Comparison of ENCODE assay signal across 8 mouse cellular contexts in the genomic region with DNA sequence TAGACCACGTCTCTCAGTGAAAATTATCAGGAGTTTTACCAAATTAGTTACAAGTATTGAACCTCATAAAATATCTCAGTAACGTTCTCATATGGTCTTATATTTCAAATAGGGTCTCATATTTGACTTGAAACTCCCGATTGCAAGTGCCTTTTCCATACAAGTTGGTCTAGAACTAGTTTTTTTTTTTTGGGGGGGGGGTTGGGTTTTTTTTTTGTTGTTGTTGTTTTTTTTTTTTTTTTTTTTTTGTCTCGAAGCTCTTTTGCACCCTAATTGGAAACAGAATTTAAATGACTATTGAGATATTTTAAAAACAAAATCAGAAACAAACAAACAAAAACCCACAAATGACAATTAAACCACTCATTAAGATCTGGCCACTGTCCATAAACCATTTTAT. TPM values are rescaled to one million over a fixed set of nuclear protein-coding genes. Genes with fewer than 3 reads are reported as not detected.
DNase-seq lines count a peak whose midpoint lies in the region; ATAC-seq lines count a peak whose summit lies in the region.

No protein-coding gene starts in this region.

- no peak overlapping the region for H3K27ac ChIP-seq in hindbrain, embryonic 10.5 days
- H3K27ac ChIP-seq in hindbrain, embryonic 11.5 days (ENCODE audit: low read depth, low read length): no peak overlapping the region
- no peak overlapping the region for H3K27ac ChIP-seq in embryonic facial prominence, embryonic 12.5 days
- H3K27ac ChIP-seq in hindbrain, embryonic 16.5 days (ENCODE audit: low read depth, low read length): no peak overlapping the region
- 0 out of 2 replicates have a peak overlapping the region, but pooled peaks have one; percentile 90 for H3K27ac ChIP-seq in midbrain, embryonic 15.5 days

- no peaks in the 10 kb centered on the region for H3K27me3 ChIP-seq in hindbrain, embryonic 10.5 days (ENCODE audit: insufficient read depth, poor library complexity, severe bottlenecking)
- H3K27me3 ChIP-seq in hindbrain, embryonic 11.5 days (ENCODE audit: control insufficient read depth, insufficient read depth, low read length): no peaks in the 10 kb centered on the region
- no peaks in the 10 kb centered on the region for H3K27me3 ChIP-seq in embryonic facial prominence, embryonic 12.5 days
- no peaks in the 10 kb centered on the region for H3K27me3 ChIP-seq in hindbrain, embryonic 16.5 days (replicated peaks; ENCODE audit: control insufficient read depth, insufficient read depth, low read length)
- H3K27me3 ChIP-seq in midbrain, embryonic 15.5 days (replicated peaks): no peaks in the 10 kb centered on the region

- no peak for ATAC-seq in hindbrain, embryonic 11.5 days (ENCODE audit: low FRiP score)
- no peak for ATAC-seq in embryonic facial prominence, embryonic 12.5 days (ENCODE audit: insufficient number of reproducible peaks, insufficient read depth, low FRiP score, low TSS enrichment)
- ATAC-seq in hindbrain, embryonic 16.5 days: no peak
- no peak for ATAC-seq in midbrain, embryonic 15.5 days (replicated peaks)

- H3K36me3 ChIP-seq in hindbrain, embryonic 10.5 days: peaks cover 52% of the 10 kb centered on the region
- H3K36me3 ChIP-seq in hindbrain, embryonic 11.5 days (ENCODE audit: control insufficient read depth, insufficient read depth, low read length): 0 out of 2 replicates have a peak, but pooled peaks cover 5% of the 10 kb centered on the region
- H3K36me3 ChIP-seq in embryonic facial prominence, embryonic 12.5 days: peaks cover 19% of the 10 kb centered on the region
- peaks cover 14% of the 10 kb centered on the region for H3K36me3 ChIP-seq in hindbrain, embryonic 16.5 days (ENCODE audit: control insufficient read depth, insufficient read depth, low read length)
- H3K36me3 ChIP-seq in midbrain, embryonic 15.5 days (replicated peaks): peaks cover 20% of the 10 kb centered on the region

- no peak overlapping the region for H3K9ac ChIP-seq in hindbrain, embryonic 11.5 days (ENCODE audit: low read depth, low read length)
- no peak overlapping the region for H3K9ac ChIP-seq in embryonic facial prominence, embryonic 12.5 days
- no peak overlapping the region for H3K9ac ChIP-seq in hindbrain, embryonic 16.5 days (ENCODE audit: low read depth, low read length)
- no peak overlapping the region for H3K9ac ChIP-seq in midbrain, embryonic 15.5 days

- peak overlapping the region; percentile 83 for H3K4me3 ChIP-seq in hindbrain, embryonic 10.5 days
- no peak overlapping the region for H3K4me3 ChIP-seq in hindbrain, embryonic 11.5 days (ENCODE audit: low read depth, low read length)
- H3K4me3 ChIP-seq in embryonic facial prominence, embryonic 12.5 days: no peak overlapping the region
- no peak overlapping the region for H3K4me3 ChIP-seq in hindbrain, embryonic 16.5 days (ENCODE audit: low read length)
- peak overlapping the region; percentile 58; the same call in 1 of the 2 replicates for H3K4me3 ChIP-seq in midbrain, embryonic 15.5 days

- H3K9me3 ChIP-seq in hindbrain, embryonic 10.5 days: no peaks in the 10 kb centered on the region
- H3K9me3 ChIP-seq in hindbrain, embryonic 11.5 days (ENCODE audit: control insufficient read depth, low read length): no peaks in the 10 kb centered on the region
- H3K9me3 ChIP-seq in embryonic facial prominence, embryonic 12.5 days: no peaks in the 10 kb centered on the region
- H3K9me3 ChIP-seq in hindbrain, embryonic 16.5 days (ENCODE audit: control insufficient read depth, low read length): no peaks in the 10 kb centered on the region
- no peaks in the 10 kb centered on the region for H3K9me3 ChIP-seq in midbrain, embryonic 15.5 days

- H3K4me1 ChIP-seq in hindbrain, embryonic 10.5 days (replicated peaks): peaks cover 16% of the 10 kb centered on the region
- H3K4me1 ChIP-seq in hindbrain, embryonic 11.5 days (replicated peaks; ENCODE audit: control insufficient read depth, insufficient read depth, low read length): no peaks in the 10 kb centered on the region
- H3K4me1 ChIP-seq in embryonic facial prominence, embryonic 12.5 days: no peaks in the 10 kb centered on the region
- peaks cover 7% of the 10 kb centered on the region; the same call in 1 of the 2 replicates for H3K4me1 ChIP-seq in hindbrain, embryonic 16.5 days (ENCODE audit: control insufficient read depth, insufficient read depth, low read depth, low read length)
- peaks cover 17% of the 10 kb centered on the region for H3K4me1 ChIP-seq in midbrain, embryonic 15.5 days

- 73% methylated on average over 4 of the region's 4 CpGs for WGBS in hindbrain, embryonic 10.5 days
- 85% methylated on average over 4 of the region's 4 CpGs for WGBS in hindbrain, embryonic 11.5 days
- 66% methylated on average over 4 of the region's 4 CpGs for WGBS in embryonic facial prominence, embryonic 12.5 days
- 74% methylated on average over 4 of the region's 4 CpGs for WGBS in hindbrain, embryonic 16.5 days
- 76% methylated on average over 4 of the region's 4 CpGs for WGBS in midbrain, embryonic 15.5 days

- DNase-seq in hindbrain, embryonic 10.5 days (ENCODE audit: low spot score): no peak
- no peak for DNase-seq in hindbrain, embryonic 11.5 days (ENCODE audit: low spot score)
- no peak for DNase-seq in adrenal gland, adult 2 months
- DNase-seq in gastrocnemius, postnatal 25 days: no peak
- DNase-seq in left cerebral cortex, adult 11 months (ENCODE audit: low spot score): no peak

- no peak overlapping the region for H3K4me2 ChIP-seq in hindbrain, embryonic 11.5 days (replicated peaks; ENCODE audit: low read depth, low read length)
- peak overlapping the region; percentile 89 for H3K4me2 ChIP-seq in embryonic facial prominence, embryonic 12.5 days (replicated peaks)
- peak overlapping the region; percentile 68 for H3K4me2 ChIP-seq in hindbrain, embryonic 16.5 days (ENCODE audit: low read length)
- H3K4me2 ChIP-seq in midbrain, embryonic 15.5 days: peak overlapping the region; percentile 90

RNA-seq across cellular contexts. Expression of gene Phospho2, which starts 1.3 kb away (rescaled TPM):
- 28.3 and 30.4 TPM in 2 replicates for polyA plus RNA-seq in hindbrain, embryonic 10.5 days (2016; fragmentation: Nextera tagmentation; extraction: Ambion mirVana)
- polyA plus RNA-seq in hindbrain, embryonic 11.5 days (2014; fragmentation: Nextera tagmentation; extraction: Ambion mirVana): 41.5 and 45.1 TPM in 2 replicates
- polyA plus RNA-seq in embryonic facial prominence, embryonic 12.5 days (2016; fragmentation: Nextera tagmentation; extraction: Ambion mirVana): 25.0 and 27.9 TPM in 2 replicates
- 32.1 and 36.5 TPM in 2 replicates for polyA plus RNA-seq in hindbrain, embryonic 16.5 days (2015; fragmentation: Nextera tagmentation; extraction: Ambion mirVana)
- polyA plus RNA-seq in midbrain, embryonic 15.5 days (2015; fragmentation: Nextera tagmentation; extraction: Ambion mirVana): 35.3 and 37.8 TPM in 2 replicates
- total RNA-seq in adrenal gland, adult 2 months (2021): 10 to 100 TPM; 22.9 to 25.3 TPM
- polyA plus RNA-seq in adrenal gland, adult 2 months (2012; rRNA removed): 147 and 150 TPM in 2 replicates
- total RNA-seq in gastrocnemius, postnatal 25 days (2021): 10 to 100 TPM; 15.1 to 17.3 TPM

RNA-seq across cellular contexts. Expression of gene Ccdc173, which starts 1.3 kb away (rescaled TPM):
- 3.0 and 4.0 TPM in 2 replicates for polyA plus RNA-seq in hindbrain, embryonic 10.5 days (2016; fragmentation: Nextera tagmentation; extraction: Ambion mirVana)
- 4.2 and 5.8 TPM in 2 replicates for polyA plus RNA-seq in hindbrain, embryonic 11.5 days (2014; fragmentation: Nextera tagmentation; extraction: Ambion mirVana)
- polyA plus RNA-seq in embryonic facial prominence, embryonic 12.5 days (2016; fragmentation: Nextera tagmentation; extraction: Ambion mirVana): 2.2 TPM in 2 replicates
- 2.4 and 2.8 TPM in 2 replicates for polyA plus RNA-seq in hindbrain, embryonic 16.5 days (2015; fragmentation: Nextera tagmentation; extraction: Ambion mirVana)
- polyA plus RNA-seq in midbrain, embryonic 15.5 days (2015; fragmentation: Nextera tagmentation; extraction: Ambion mirVana): 2.8 and 2.9 TPM in 2 replicates
- 1 to 10 TPM; 1.3 to 2.0 TPM for total RNA-seq in adrenal gland, adult 2 months (2021)
- polyA plus RNA-seq in adrenal gland, adult 2 months (2012; rRNA removed): not detected in 2 replicates
- total RNA-seq in gastrocnemius, postnatal 25 days (2021): under 1 TPM; 0.43 TPM

RNA-seq across cellular contexts. Expression of gene Klhl23, which starts 31.0 kb away (rescaled TPM):
- 23.1 and 23.2 TPM in 2 replicates for polyA plus RNA-seq in hindbrain, embryonic 10.5 days (2016; fragmentation: Nextera tagmentation; extraction: Ambion mirVana)
- 29.1 and 39.0 TPM in 2 replicates for polyA plus RNA-seq in hindbrain, embryonic 11.5 days (2014; fragmentation: Nextera tagmentation; extraction: Ambion mirVana)
- 35.4 and 36.1 TPM in 2 replicates for polyA plus RNA-seq in embryonic facial prominence, embryonic 12.5 days (2016; fragmentation: Nextera tagmentation; extraction: Ambion mirVana)
- polyA plus RNA-seq in hindbrain, embryonic 16.5 days (2015; fragmentation: Nextera tagmentation; extraction: Ambion mirVana): 96.3 and 98.2 TPM in 2 replicates
- polyA plus RNA-seq in midbrain, embryonic 15.5 days (2015; fragmentation: Nextera tagmentation; extraction: Ambion mirVana): 88.0 and 94.6 TPM in 2 replicates
- total RNA-seq in adrenal gland, adult 2 months (2021): 10 to 100 TPM in 1 of 2 experiments, 1 to 10 TPM in 1; 5.3 to 14.1 TPM
- 1.3 and 1.7 TPM in 2 replicates for polyA plus RNA-seq in adrenal gland, adult 2 months (2012; rRNA removed)
- total RNA-seq in gastrocnemius, postnatal 25 days (2021): 10 to 100 TPM; 14.1 to 19.0 TPM

Comparison
In these comparisons a context has a peak if more than half of its experiments do, and no peak if none do; other contexts are left out.
1. H3K4me3 ChIP-seq: peak in hindbrain, embryonic 10.5 days (single experiment) and midbrain, embryonic 15.5 days (single experiment); none in hindbrain, embryonic 11.5 days (single experiment), embryonic facial prominence, embryonic 12.5 days (single experiment) and hindbrain, embryonic 16.5 days (single experiment).